Mouse (Mus musculus) mouse trophoblast stem cell (cell line): ENCODE data around the gene Klhl18.

Experiments used
- in situ Hi-C, 2 experiments: fragments of 300-500 bp; cut with MseI, MboI; formaldehyde crosslinking; loops; 2 replicates in 1 of 2; 3 replicates in 1 of 2; pipeline ENCODE4 v1.15.1; 2025

Klhl18 gene

DNA sequence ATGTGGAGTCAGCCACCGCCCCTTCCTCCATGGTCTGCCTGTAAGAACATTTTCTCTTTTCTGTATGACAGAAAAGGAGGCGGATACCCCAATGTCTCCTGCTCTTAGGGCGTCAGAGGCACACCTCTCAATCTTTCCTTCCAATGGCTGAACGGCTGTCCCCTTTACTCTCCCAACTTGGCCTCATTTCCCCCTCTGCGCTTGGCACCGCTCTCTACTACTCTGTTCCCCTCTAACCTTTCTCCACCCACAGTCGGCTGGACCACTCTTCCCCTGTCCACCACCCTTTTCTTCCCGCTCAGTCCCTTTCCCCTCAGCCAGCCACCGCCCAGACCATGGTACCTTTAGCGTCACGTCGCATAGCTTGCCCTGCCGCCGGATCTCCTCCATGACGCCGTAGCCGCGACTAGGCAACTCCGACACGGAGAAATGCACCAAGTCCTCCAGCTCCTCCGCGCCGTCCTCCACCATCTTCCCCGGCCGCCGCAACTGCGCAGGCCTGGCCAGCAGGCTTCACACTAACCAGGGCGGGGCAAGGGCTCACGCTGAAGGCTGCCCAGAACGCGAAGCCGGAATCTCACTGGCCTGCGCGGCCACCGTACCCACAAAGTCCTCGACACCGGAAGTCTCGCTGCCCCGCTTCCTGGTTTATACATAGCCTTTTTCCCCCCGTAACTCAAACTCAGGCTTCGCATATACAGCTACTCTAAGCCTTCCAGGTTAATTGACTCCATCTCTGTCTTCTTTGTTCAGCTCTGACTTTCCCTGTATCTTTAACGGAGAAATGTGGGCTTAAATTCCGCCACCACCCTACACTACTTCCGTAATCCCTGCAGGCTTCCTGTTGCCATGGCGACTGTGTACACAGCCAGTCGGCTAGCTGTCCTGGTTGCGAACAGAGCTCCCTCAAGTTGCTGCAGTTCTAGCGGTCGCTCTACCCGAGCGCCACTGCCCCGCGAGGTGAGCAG lies at the start of gene Klhl18, which contains the start of gene Kif9:
Gene Klhl18, minus strand, starts transcription at position 571 of the 968 bp plus-strand sequence.
Gene Kif9, plus strand, starts transcription at position 835 of the 968 bp plus-strand sequence.
- in situ Hi-C loops: no loop called here

DNA sequence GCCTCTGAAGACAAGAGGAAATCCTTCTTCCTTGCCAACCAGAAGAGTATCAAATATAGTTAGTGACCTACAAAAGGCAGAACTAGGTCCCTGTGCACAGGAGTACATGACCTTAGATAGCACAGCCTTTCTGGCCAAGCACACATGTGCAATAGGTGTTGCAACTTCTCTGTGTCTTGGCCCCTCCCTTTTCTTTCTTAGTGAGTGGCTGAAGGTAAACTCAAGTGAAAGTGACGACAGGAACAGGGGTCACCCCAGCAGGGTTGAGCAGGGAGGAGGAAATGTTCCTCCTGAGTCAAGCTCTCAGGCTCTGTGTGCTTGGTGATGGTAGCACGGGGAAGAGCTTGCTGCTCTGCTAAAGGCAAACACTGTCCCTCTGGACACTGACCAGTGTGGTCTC lies 49.2 kb upstream of the Klhl18 start:
- in situ Hi-C loops: no loop called here

DNA sequence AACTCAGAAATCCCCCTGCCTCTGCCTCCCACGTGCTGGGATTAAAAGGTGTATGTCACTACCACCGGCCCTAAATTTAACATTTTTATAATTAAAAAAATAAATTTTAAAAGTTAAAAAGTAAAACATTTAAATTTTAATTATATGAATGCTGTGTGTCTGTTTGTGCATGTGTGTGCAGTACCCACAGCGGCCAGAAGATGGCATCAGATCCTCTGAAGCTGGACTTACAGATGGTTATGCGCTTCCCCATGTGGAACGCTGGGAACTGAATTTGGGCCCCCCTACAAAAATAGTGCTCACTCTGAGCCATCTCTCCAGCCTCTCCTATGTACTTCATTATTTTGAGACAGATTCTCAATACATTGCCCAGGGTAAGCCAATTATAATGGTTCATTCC lies 14.4 kb upstream of the Klhl18 start:
- in situ Hi-C loops: no loop called here

DNA sequence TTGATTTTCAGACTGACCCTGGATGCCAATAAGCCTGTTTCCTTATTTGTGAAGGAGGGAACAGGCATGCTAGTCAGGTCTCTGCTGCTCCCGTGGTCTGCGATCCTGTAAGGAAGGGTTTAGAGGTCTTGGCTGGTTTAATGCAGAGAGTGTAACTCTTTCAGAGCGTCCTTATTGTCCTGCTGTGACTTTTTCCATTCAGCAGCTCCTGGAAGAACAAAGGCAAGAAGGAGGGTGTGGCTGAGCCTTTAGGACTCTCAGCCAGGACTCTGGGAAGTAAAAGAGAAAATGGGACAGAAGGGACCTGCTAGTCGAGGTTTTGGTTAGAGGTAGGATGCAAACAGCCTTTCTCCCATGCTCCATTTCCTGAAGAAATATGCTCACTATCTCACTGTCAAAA lies 12.3 kb upstream of the Klhl18 start:
- in situ Hi-C loops: no loop called here

DNA sequence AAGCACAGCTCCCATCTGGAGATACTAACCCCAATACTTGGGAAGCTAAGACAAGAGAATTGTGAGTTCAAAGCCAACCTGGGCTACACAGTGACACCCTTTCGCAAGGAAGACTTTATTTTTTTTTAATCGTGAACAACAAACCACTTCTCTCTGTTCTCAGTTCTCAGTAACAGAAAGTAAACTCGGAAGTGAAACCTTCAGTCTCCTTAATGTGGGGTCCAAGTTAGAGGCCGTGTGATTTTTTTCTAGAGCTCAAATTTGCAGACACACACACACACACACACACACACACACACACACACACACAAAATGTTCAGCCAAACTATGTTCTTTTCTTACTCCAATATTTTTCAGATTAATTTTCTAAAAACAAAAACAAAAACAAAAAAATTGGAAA lies 2.1 kb upstream of the Klhl18 start:
- in situ Hi-C loops: no loop called here

DNA sequence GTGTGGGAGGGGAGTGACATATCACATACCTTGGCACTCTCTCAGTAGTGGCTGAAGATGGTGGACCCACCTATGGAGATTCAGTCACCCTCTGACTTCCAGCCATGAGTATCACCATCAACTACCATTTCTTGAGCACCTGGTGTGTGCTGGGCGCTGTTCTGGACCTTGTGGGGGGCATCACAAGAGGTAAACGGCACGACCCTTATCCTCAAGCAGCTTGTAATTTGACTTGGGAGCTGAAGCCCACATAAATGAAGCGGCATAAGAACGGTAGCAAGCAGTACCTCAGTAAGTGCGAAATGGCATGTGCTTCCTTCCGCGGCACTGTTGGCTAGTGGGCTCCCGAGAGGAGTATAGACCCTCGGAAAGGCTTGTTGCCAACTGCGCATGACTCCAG lies 1.5 kb upstream of the Klhl18 start:
- in situ Hi-C loops: no loop called here

DNA sequence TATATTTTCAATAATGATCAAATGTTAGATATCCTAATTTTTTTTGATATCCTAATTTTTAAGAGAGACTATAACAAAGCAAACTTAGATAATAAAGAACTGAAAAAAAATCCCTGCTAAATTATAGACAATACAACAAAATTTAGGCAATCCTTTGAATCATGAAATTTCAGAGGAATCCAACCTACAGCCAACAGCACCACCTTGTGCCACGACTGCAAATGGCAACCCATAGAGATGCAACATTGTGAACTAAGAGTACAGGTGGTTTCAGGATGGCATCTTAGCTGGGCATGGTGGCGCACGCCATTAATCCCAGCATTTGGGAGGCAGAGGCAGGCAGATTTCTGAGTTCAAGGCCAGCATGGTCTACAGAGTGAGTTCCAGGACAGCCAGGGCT lies 10.3 kb downstream of the Klhl18 start:
- in situ Hi-C loops: no loop called here

DNA sequence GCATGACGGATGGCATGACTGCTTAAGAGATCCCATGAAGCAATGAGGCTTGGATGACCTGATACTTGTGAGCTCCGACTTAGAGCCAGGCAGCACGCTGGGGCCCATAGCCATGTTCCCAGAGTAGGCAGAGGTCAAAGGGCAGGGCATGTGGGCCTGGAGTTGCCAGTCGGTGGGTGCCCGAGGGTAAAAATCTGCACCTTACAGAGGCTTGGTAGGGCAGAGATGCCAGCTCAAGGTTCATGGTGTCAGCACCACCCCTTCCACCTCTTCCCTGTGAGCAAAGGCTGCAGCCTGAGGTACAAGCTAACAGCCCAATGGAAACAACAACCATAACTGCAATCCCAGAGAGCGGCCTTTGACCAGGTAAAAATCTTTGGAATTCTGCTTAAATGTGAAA lies 11.2 kb downstream of the Klhl18 start:
- in situ Hi-C loops: no loop called here

DNA sequence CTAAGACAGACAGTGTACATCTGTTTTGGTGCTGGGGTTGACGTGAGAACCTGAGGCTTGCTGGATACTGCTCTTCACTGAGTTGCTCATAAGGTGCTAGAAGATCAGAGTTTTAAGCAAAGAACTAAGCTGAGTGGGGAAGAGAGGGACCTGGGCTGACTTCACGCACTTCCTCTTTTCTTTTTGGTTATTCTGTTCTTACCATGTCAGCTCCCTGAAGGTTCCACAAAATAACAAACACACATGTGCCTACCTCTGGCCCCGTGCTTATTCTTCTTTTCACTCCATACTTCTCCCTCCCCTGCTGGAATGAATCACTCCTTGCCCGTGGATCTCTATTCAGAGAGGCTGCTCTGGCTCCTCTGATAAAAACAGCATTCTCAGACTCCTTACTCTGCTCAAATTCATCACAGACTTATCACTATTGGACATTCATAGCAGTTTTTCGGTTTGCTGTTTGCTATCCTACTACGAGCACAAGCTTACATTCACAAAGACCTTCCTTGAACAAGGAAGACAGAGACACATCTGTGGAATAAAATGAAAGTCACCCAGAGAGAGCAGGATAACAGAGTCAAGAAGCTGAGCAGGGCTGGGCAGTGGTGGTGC lies 12.4 kb downstream of the Klhl18 start:
- in situ Hi-C loops: no loop called here

DNA sequence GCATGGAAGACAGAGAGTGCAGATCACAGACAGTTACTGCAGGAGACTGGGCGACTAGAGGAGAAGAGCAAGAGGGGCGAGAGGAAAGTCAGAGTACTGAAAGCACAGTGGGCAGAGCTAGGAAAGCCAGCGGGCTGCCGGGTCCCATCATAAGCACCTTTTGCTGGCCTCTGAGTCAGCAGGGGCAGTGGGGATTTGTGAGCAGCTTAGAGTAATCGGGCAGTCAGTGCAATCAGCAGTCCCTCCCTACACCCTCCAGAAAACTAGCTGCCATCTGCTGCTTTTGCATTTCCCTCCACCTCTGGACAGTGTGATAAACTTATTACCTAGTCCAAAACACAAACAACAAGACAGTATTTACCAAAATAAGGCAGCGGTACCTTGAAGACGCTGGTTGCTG lies 14.2 kb downstream of the Klhl18 start:
- in situ Hi-C loops: no loop called here

DNA sequence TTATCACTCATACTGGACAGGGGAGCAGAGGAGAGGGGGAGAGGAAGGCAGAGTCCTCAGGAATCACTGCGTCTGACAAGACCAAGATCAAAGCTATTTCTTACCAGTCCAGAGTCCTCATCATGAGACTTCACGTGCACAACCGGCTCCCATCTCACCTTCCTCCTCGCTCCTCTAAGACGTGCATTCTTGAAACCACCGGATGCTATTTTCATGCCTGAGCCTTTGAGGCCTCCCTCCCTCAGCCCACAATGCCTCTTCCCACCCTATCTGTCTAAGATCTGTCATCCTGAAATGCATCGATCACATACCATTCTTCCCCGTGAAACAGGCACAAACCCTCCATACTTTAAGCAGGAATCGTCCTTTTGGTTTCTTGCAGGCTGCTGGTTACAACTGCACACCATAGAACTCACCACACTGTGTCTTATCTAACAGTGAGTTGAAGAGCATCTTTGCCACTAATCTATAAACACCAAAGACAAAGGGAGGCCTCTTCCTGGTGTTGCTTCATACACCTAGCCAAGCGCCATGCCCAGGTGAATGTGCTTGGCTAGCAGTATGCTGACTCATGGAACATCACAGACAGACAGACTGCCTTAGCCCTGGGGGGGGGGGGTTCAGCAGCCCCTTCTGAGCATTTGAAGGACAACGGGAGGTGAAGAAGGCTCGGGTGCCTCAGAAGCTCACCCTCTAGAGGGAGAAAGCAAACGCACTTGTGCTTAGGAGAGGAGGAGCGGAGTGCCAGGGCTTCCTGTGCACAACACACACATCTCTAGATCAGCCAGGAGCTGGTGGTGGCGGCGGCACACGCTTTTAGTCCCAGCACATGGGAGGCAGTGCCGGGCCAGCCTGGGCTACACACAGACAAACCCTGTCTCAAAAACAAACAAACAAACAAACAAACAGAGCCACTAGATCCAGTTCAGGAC lies 15.3 kb downstream of the Klhl18 start:
- in situ Hi-C loops: no loop called here

DNA sequence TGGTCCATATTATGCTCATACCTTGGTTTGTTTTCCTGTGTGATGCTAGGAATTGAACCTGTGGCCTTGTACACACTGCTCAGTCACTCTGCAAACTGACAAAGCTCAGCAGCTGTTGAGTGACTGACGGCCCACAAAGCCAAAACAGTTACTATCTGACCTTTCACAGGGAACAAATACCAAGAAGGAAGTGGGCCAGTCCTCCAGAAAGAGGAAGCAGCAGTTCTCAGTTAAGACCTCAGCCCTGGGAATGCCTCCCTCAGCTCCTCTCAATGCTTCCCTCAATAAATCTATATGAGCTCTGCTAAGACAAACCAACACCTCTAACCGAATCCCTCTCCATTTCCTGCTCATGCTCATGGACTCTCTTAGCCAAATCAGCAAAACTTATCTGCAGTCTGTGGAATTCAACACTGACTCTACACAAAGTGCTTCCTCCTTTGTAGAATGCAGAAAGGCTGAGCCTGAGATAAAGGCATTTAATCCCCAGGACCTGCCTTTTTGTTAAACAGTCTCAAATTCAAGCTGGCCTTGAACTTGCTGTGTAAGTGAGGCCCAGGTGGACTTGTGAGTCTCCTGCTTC lies 17.3 kb downstream of the Klhl18 start:
- in situ Hi-C loops: no loop called here

DNA sequence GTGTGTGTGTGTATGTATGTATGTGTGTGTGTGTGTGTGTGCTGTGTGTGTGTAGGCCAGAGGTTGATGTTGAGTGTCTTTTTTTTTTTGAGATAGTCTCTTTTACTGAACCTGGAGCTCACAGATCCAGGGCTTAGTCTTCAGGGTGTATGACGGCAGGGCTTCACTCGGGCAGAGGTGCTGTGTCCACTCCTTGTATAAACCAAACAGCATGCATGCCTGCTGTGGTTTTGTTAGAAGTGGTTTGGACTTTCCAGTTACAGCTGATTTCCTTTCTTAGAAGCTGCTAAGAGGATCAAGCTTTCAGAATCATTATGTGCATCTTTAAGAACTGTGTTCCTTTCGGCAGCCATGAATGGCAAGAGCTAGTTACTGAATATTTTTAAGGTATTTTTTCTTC lies 18.6 kb downstream of the Klhl18 start:
- in situ Hi-C loops: no loop called here

DNA sequence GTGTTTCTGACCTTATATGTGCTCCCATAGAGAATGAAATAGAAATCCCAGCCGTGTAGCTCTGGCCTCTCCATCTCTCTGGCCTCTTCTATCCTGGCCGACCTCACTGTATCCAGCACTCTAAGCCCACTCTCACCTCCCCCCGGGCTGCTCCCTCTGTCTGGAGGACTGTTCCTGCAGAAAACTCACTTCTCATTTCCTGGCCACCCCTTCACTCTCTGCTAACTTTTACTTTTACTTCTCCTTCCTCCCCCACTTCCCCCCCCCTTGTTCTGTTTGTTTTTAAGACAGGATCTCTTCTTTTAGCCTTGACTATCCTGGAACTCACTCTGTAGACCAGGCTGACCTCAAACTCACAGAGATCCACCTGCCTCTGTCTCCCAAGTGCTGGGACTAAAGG lies 24.0 kb downstream of the Klhl18 start:
- in situ Hi-C loops: no loop called here

DNA sequence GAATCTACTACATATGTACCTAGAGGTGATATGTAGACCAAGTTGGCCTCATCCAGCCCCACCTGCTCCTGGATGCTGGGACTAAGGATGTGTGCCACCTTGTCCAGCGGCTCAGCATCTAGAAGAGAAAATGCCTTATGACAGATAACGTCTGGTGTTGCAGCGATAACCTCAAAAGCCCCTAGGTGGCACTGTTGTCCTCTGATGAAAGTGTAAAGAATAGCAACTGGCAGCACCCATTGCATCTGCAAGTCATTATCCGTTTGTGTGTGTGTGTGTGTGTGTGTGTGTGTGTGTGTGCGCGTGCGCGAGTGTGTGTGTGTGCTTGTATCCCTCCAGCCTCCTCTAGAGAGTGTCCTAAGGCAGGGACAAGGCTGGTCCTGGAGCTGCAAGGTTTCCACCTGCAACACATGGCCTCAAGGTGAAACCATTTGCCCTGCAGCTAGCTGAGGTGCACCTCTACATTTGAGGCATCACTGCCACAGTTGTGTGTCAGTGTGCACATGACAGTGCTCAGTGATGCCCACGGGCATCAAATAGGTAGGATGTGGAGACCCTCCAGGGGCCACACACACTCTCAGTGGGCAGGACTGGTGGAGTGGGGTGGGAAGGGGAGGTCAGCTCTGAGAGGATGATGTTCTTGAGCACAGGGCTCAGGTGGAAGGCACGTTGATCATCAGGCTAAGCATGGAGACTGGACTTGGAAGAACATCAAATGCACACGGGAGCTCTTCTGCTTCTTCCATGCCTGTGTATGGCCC lies 27.5 kb downstream of the Klhl18 start:
- in situ Hi-C loops: no loop called here

DNA sequence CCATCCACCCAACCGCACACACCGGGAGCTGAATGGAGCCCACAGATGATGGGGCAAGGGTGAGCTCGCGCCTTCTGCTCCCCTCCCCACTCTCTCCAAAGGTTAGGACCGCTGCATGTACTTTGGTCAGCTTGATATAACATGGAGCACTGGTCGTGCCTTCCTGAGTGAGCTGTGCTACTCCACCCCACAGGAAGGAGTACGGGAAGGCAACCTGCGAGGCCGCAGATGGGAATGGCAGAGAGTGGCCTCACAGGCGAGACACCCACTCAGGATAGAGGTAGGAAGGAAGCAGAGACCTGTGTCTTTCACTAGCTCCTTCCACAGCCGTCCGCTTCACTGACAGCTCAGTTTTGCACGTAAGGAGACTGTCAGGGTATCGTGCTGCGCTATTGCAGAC lies 28.1 kb downstream of the Klhl18 start:
- in situ Hi-C loops: no loop called here

DNA sequence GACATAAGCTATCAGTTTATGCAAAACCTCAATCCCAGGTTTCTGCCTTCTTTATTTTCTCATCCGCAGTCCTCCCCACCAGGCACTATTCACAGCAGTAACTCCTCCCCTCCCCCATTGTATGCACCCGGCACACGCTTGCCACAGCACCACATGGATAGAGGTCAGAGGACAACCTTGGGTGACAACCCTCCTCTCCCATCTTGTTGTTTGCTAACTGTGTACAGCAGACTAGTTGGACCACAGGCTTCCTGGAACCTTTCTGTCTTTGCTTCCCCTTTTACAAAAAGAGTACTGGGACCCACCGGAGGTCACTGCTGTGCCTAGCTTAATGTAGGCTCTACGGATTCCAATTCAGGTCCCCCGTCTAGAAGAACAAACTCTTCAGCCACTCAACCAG lies 35.9 kb downstream of the Klhl18 start:
- in situ Hi-C loops: no loop called here

DNA sequence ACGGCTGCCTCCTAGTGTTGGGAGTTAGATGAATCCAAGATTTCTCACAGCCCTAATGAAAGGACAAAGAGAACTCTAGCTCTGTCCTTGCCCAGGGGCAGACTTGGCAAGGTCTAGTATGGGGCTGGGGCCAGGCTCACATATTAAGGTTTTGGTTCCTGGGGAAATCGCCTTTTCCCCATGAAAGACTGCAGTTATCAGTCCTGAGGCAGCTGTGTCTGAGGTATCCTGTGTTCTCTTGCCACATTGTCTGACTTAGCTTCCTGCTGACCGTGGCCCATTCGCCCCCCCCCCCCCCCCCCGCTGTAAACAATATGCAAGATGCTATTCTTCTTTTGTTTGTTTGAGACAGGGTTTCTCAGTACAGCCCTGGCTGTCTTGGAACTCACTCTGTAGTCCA lies 36.4 kb downstream of the Klhl18 start:
- in situ Hi-C loops: no loop called here

DNA sequence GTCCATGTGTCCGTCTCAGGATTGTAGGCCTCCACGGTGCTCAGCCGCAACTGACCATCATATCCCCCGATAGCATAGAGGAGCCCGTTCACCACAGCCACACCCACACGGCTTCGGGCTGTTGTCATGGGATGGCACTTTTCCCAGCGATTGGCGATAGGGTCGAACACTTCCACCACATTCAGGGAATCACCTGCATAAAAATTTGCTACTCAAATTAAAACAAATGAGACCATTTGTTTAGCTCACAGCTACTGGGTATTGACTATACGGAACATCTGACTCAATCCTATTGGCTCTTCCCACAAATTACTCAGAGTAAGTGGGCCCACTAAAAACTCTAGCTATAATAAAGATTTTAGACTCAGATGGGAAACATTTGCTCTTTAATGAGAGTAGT lies 40.5 kb downstream of the Klhl18 start:
- in situ Hi-C loops: no loop called here

DNA sequence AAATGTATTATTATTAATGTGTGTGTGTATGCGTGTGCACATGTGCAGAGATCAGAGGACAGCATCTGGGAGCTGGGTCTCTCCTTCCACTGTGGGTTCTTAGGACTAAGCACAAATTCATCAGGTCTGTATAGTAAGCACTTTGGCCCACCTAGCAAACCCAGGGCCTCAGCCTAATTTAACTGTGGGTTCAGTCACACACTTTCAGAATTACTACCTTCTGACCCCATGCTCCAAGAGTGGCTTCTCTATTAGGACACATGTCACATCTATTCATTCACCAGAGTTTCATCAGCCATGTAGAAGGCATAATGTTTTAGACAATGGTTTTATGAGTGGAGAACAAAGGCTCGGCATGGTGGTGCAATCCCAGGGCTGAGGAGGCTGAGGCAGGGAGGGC lies 43.4 kb downstream of the Klhl18 start:
- in situ Hi-C loops: no loop called here

DNA sequence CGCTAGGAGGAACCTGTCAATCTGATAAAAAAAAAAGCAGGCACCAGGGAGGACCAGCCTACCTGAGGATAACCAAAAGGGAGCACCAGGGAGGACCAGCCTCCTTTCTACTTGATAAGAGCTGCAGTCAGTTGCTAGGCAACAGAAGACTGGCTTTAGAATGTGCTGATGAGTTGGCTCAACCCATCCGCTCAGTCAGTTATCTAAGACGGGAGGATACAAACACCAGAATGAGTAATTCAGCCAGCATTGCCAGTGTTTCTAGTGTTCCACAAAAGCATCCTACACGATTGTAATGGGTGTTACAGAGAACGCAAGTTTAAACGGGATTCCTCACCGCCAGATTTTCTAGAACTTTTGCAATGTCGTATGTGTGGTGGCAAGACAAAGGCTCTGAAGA lies 45.3 kb downstream of the Klhl18 start:
- in situ Hi-C loops: no loop called here
